Mouse (Mus musculus): ENCODE data around the gene Orai1.
A peak's percentile ranks its signal among the peaks of the same experiment; 100 is the strongest.

Gene Orai1

DNA sequence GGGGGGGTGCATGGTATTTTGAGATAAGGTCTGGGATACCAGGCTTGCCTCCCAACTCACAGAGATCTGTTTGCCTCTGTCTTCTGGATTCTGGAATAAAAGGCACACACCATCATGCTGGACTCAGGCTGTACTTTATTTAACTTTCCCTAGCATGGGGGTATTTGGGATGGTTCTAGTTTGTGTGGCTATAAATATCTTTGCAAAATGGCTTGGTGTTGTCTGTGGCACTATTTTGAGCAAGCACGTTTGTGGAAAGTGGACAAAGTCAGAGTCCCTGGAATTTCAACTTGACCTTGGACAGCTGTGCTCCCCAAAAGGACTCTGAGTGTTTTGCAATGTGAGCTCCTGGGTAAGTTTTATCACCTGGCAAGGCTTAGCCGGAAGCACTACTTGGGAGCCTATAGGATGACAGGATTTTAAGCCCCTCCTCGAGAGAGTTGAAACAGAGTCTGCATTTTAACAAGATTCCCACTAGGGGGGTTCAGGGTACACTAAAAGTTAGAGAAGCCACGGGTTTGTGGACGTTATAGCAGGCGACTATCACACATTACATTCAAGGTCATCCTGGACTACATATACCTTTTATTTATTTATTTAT, 52.6 kb downstream of the Orai1 start:
- DNase-seq (ENCODE audit: low read depth, low spot score), result peak; percentile 56

DNA sequence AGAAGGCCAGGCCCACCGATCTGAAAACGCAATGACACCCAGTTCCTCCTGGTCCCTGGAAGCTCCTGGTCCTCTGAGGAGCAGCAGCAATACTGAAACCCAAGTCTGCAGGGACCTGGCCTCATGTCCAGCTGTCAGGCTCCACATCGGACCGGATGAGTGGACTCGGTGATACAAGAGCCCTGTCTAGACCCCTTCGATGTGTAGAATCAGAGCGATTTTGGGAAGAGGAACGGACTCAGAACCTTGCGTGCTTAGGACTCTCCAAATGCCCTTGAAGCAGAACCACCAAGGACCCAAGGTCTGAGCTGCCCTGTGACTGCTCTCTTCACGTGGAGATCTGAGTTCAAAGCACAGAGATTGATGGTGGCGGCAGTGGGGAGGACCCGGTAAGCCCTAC, 53.2 kb downstream of the Orai1 start, which contains the start of gene Tmem120b:
Gene Tmem120b, plus strand, starts transcription at position 301 of the 400 bp plus-strand sequence.
- no peak for DNase-seq (ENCODE audit: low read depth, low spot score)

DNA sequence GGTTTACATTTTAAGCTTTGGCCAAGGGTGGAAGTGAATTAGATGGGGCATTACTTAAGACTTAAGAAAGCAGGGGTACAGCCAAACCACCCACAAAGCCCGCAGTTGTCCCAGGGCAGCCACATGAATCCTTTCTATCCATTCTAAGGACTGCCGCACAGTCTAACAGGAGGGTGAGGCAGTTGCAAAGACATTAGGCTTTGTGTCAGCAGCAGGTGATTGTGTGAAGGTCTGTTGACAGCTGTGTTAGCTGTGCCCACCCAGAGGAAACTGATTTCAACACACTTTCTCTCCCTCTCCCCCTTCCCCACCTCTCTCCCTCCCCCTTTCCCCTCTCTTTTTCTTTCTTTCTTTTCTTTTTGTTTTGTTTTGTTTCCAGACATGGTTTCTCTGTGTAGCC, 53.8 kb downstream of the Orai1 start:
- no peak for DNase-seq (ENCODE audit: low read depth, low spot score)

DNA sequence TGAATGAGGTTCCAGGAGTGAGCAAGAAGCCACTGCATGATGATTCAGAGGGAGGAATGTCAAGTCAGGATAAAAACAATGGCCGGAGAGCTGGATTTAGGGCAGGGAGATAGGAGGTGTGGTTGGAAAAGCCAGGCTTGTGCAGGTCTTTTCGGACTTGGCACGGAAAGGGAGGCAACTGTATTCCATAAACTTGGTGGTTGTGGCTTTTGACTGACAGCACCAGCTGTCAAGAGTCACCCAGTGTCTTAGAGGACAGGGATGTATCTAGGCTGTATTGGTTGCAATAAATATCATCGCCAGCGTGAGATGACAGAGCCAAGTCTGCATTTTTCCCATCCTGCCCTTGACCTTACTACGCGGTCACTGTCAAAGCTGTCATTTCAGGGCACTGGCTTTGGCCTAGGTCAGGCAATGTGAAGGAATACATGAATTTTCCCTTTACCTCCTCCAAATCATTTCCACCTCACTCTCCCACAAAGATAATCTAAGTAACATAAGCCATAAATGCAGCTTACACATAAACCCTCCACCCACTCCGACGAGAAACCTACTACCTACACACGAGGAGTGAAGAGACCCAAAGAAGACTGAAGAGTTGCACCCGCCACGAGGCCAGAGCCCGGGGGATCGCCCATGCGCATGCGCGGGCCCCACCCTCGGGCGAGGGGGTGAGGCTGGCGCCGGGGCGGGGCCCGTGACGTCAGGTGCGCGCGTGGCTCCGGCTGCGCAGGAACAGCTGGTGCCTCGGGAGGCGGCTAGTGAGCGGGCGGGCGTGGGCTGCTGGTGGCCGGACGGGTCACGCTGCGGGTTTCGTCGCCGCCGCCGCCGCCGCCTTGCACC, 60.9 kb downstream of the Orai1 start:
- peak; percentile 96 for DNase-seq (ENCODE audit: low read depth, low spot score)

- DNase-seq (ENCODE audit: low read depth, low spot score), result peak; percentile 18
Observed at GRCm38 (mm10) chr5:123076419-123077281, 61.8 kb downstream of the Orai1 start.

DNA sequence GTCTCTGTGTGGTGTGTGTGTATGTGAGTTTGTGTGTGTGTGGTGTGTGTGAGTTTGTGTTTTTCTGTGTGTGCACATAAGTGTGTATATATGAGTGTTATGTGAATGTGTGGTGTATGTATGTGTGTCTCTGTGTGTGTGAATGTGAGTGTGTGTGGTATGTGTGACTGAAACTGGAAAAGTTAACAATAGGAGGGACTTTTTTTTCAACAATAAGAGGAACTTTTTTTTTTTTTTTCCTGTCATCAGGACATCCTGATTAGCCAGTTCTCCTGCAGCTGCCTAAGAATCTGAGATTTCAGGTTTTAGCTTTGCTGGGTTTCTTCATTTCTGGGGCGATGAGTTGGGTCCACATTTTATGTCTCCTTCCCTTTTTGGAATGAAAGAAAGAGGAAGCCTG, 64.7 kb downstream of the Orai1 start:
- no peak for DNase-seq (ENCODE audit: low read depth, low spot score)

- DNase-seq (ENCODE audit: low read depth, low spot score), result no peak
Observed at GRCm38 (mm10) chr5:123080041-123080440, 65.2 kb downstream of the Orai1 start.

Measured in brain, adult 2 months (tissue).